15 mouse cellular contexts compared by ENCODE assay signal in genomic region chr12:27945411-27945810, GRCm38 (mm10).
DNase-seq lines count a peak whose midpoint lies in the region; ATAC-seq lines count a peak whose summit lies in the region.
"Had no signal": no experiment of that assay in that cellular context is flagged by ENCODE, and none has a peak within 500 bp of the region (broad histone marks: within the 10 kb centered on the region; RNA-seq: fewer than 3 reads in every experiment).

No protein-coding gene starts in this region.

- no peak overlapping the region for H3K27ac ChIP-seq in intestine, embryonic 15.5 days
- no peak overlapping the region for H3K27ac ChIP-seq in intestine, embryonic 16.5 days (ENCODE audit: low read length)
- peak overlapping the region; percentile 50 for H3K27ac ChIP-seq in forebrain, embryonic 14.5 days (ENCODE audit: low read depth, low read length)
- no peak overlapping the region for H3K27ac ChIP-seq in limb, embryonic 11.5 days (replicated peaks; ENCODE audit: low read depth, low read length)
- H3K27ac ChIP-seq in neural tube, embryonic 14.5 days (ENCODE audit: low read depth, low read length): peak overlapping the region; percentile 65
- H3K27ac ChIP-seq: heart, embryonic 10.5 days had no signal

- no peak overlapping the region for H3K4me2 ChIP-seq in intestine, embryonic 15.5 days (replicated peaks)
- H3K4me2 ChIP-seq in intestine, embryonic 16.5 days (ENCODE audit: low read depth, low read length): no peak overlapping the region
- no peak overlapping the region for H3K4me2 ChIP-seq in forebrain, embryonic 14.5 days (ENCODE audit: low read length)
- no peak overlapping the region for H3K4me2 ChIP-seq in limb, embryonic 11.5 days (ENCODE audit: low read depth, severe bottlenecking)
- H3K4me2 ChIP-seq in neural tube, embryonic 14.5 days (ENCODE audit: low read depth, low read length): peak overlapping the region; percentile 4; the same call in 1 of the 2 replicates

- no peak overlapping the region for H3K4me3 ChIP-seq in intestine, embryonic 15.5 days (replicated peaks)
- H3K4me3 ChIP-seq in intestine, embryonic 16.5 days (ENCODE audit: low read length): no peak overlapping the region
- H3K4me3 ChIP-seq in forebrain, embryonic 14.5 days (ENCODE audit: low read depth, low read length): no peak overlapping the region
- H3K4me3 ChIP-seq in limb, embryonic 11.5 days (ENCODE audit: low read depth, low read length): no peak overlapping the region
- no peak overlapping the region for H3K4me3 ChIP-seq in neural tube, embryonic 14.5 days (ENCODE audit: low read depth, low read length)
- H3K4me3 ChIP-seq: heart, embryonic 10.5 days had no signal

- no peaks in the 10 kb centered on the region for H3K9me3 ChIP-seq in intestine, embryonic 15.5 days
- H3K9me3 ChIP-seq in intestine, embryonic 16.5 days (ENCODE audit: control insufficient read depth, low read length): no peaks in the 10 kb centered on the region
- H3K9me3 ChIP-seq in forebrain, embryonic 14.5 days (replicated peaks; ENCODE audit: control insufficient read depth, low read length): no peaks in the 10 kb centered on the region
- no peaks in the 10 kb centered on the region for H3K9me3 ChIP-seq in limb, embryonic 11.5 days (ENCODE audit: control insufficient read depth, low read length)
- H3K9me3 ChIP-seq in neural tube, embryonic 14.5 days (ENCODE audit: control insufficient read depth, low read length): no peaks in the 10 kb centered on the region
- H3K9me3 ChIP-seq: heart, embryonic 10.5 days had no signal

- H3K9ac ChIP-seq in intestine, embryonic 15.5 days: no peak overlapping the region
- no peak overlapping the region for H3K9ac ChIP-seq in intestine, embryonic 16.5 days (ENCODE audit: low read depth, low read length)
- no peak overlapping the region for H3K9ac ChIP-seq in forebrain, embryonic 14.5 days (ENCODE audit: low read length)
- no peak overlapping the region for H3K9ac ChIP-seq in limb, embryonic 11.5 days (ENCODE audit: low read length)
- no peak overlapping the region for H3K9ac ChIP-seq in neural tube, embryonic 14.5 days (replicated peaks; ENCODE audit: low read depth, low read length)

- H3K4me1 ChIP-seq in intestine, embryonic 15.5 days (replicated peaks): no peaks in the 10 kb centered on the region
- no peaks in the 10 kb centered on the region; the same call in 1 of the 2 replicates for H3K4me1 ChIP-seq in intestine, embryonic 16.5 days (ENCODE audit: control insufficient read depth, insufficient read depth, low read length)
- H3K4me1 ChIP-seq in forebrain, embryonic 14.5 days (ENCODE audit: control insufficient read depth, insufficient read depth, low read length): peaks cover 11% of the 10 kb centered on the region; the same call in 1 of the 2 replicates
- H3K4me1 ChIP-seq in limb, embryonic 11.5 days (ENCODE audit: control insufficient read depth, insufficient read depth, low read length): peaks cover 22% of the 10 kb centered on the region
- peaks cover 15% of the 10 kb centered on the region; the same call in 1 of the 2 replicates for H3K4me1 ChIP-seq in neural tube, embryonic 14.5 days (ENCODE audit: control insufficient read depth, insufficient read depth, low read length)
- H3K4me1 ChIP-seq: heart, embryonic 10.5 days had no signal

- 0 out of 2 replicates have a peak, but pooled peaks have one; percentile 28 for ATAC-seq in intestine, embryonic 15.5 days
- ATAC-seq in intestine, embryonic 16.5 days: no peak
- peak; percentile 81 for ATAC-seq in forebrain, embryonic 14.5 days
- no peak for ATAC-seq in limb, embryonic 11.5 days (ENCODE audit: insufficient number of reproducible peaks, low FRiP score, low TSS enrichment, low read depth)
- peak; percentile 97 for ATAC-seq in neural tube, embryonic 14.5 days (ENCODE audit: low read depth)
- ATAC-seq in megakaryocyte progenitor cell, adult 5-6 weeks (replicated peaks; ENCODE audit: poor library complexity): no peak
- ATAC-seq: inflammation-experienced regulatory T-cells, adult 6 months had no signal

- WGBS in intestine, embryonic 15.5 days: 40% methylated on average over 2 of the region's 2 CpGs
- WGBS in intestine, embryonic 16.5 days: 37% methylated on average over 2 of the region's 2 CpGs
- 38% methylated on average over 2 of the region's 2 CpGs for WGBS in forebrain, embryonic 14.5 days
- 44% methylated on average over 2 of the region's 2 CpGs for WGBS in limb, embryonic 11.5 days
- WGBS in neural tube, embryonic 14.5 days: 18% methylated on average over 2 of the region's 2 CpGs

- peak; percentile 88 for DNase-seq in forebrain, embryonic 14.5 days (ENCODE audit: low spot score)
- peak; percentile 36 for DNase-seq in limb, embryonic 11.5 days (ENCODE audit: low spot score)
- no peak for DNase-seq in cerebellum, adult 9-10 months
- DNase-seq in heart, adult 8-10 months (ENCODE audit: low spot score): no peak
- DNase-seq: adrenal gland, adult 8-10 months; B cell, adult 2 months; cerebellum, adult 18-20 months; lung, postnatal 36 days; thymus, postnatal 36 days had no signal

- no peaks in the 10 kb centered on the region for H3K36me3 ChIP-seq in intestine, embryonic 15.5 days
- no peaks in the 10 kb centered on the region for H3K36me3 ChIP-seq in intestine, embryonic 16.5 days (ENCODE audit: control insufficient read depth, insufficient read depth, low read length)
- H3K36me3 ChIP-seq in forebrain, embryonic 14.5 days (ENCODE audit: control insufficient read depth, insufficient read depth, low read length): no peaks in the 10 kb centered on the region
- no peaks in the 10 kb centered on the region for H3K36me3 ChIP-seq in limb, embryonic 11.5 days (ENCODE audit: control insufficient read depth, insufficient read depth, low read length)
- no peaks in the 10 kb centered on the region for H3K36me3 ChIP-seq in neural tube, embryonic 14.5 days (ENCODE audit: control insufficient read depth, insufficient read depth, low read length)
- H3K36me3 ChIP-seq: heart, embryonic 10.5 days had no signal

- H3K27me3 ChIP-seq in intestine, embryonic 15.5 days (replicated peaks): no peaks in the 10 kb centered on the region
- H3K27me3 ChIP-seq in intestine, embryonic 16.5 days (replicated peaks; ENCODE audit: control insufficient read depth, insufficient read depth, low read length): no peaks in the 10 kb centered on the region
- H3K27me3 ChIP-seq in forebrain, embryonic 14.5 days (replicated peaks; ENCODE audit: control insufficient read depth, insufficient read depth, low read length): no peaks in the 10 kb centered on the region
- no peaks in the 10 kb centered on the region for H3K27me3 ChIP-seq in limb, embryonic 11.5 days (ENCODE audit: control insufficient read depth, insufficient read depth, low read length)
- H3K27me3 ChIP-seq in neural tube, embryonic 14.5 days (ENCODE audit: control insufficient read depth, insufficient read depth, low read length): no peaks in the 10 kb centered on the region

Comparison
In these comparisons a context has a peak if more than half of its experiments do, and no peak if none do; other contexts are left out.
1. ATAC-seq: peak in intestine, embryonic 15.5 days (single experiment), forebrain, embryonic 14.5 days (single experiment) and neural tube, embryonic 14.5 days (single experiment); none in intestine, embryonic 16.5 days (single experiment), limb, embryonic 11.5 days (single experiment) and megakaryocyte progenitor cell, adult 5-6 weeks (single experiment).
2. H3K27ac ChIP-seq: peak in forebrain, embryonic 14.5 days (single experiment) and neural tube, embryonic 14.5 days (single experiment); none in intestine, embryonic 15.5 days (single experiment), intestine, embryonic 16.5 days (single experiment) and limb, embryonic 11.5 days (single experiment).
3. DNase-seq: peak in forebrain, embryonic 14.5 days (single experiment) and limb, embryonic 11.5 days (single experiment); none in cerebellum, adult 9-10 months (single experiment) and heart, adult 8-10 months (single experiment).